Mouse (Mus musculus) gastrocnemius, postnatal 36 days (tissue): Measurements from ENCODE around the gene Tubg1. TPM values are rescaled to one million over a fixed set of nuclear protein-coding genes. Genes with fewer than 3 reads are reported as not detected.

Experiments used
- DNase-seq, 2 experiments: peaks; one replicate each; pipeline ENCODE4 v3.0.0; 2022
- intact Hi-C: fragments of 180-260 bp; cut with DNase I; formaldehyde crosslinking; loops from one replicate; pipeline ENCODE4 v1.15.1; 2025
- microRNA-seq, 2 experiments: library from miRNA; unstranded; fragments of <30 nt; microRNA quantifications; one replicate each; pipeline ENCODE4 v1.2.0; 2021
- total RNA-seq, 2 experiments: library from RNA; stranded (reverse); gene quantifications; 2 replicates each; pipeline ENCODE4 v1.2.3; 2021

Tubg1 gene
- total RNA-seq, 2 experiments from 2014 or later = 23.9 TPM

GRCm38 (mm10) chr11:101174389-101174745 is 54.6 kb downstream of the Tubg1 start:
- DNase-seq = no peak
- intact Hi-C loops = loop anchor here (5.0 kb wide), 1 partner anchor 57 kb away; the partner anchor contains the start of genes Retreg3 and Tubg1

- intact Hi-C loops = loop anchor here (1.0 to 5.0 kb wide), 2 partner anchors 58 to 80 kb away; partner anchors contain the start of genes Psmc3ip, Retreg3 and Tubg1
- no peak for DNase-seq
Measured at GRCm38 (mm10) chr11:101174851-101175628, 55.3 kb downstream of the Tubg1 start, which contains the start of gene Ccr10. Ccr10 (minus strand) TSS chr11:101175443.

- intact Hi-C loops = loop anchor here (1.0 to 2.0 kb wide), 2 partner anchors 80 to 193 kb away; partner anchors contain the start of gene Psmc3ip
- no peak for DNase-seq
Measured at GRCm38 (mm10) chr11:101175636-101176116, 55.9 kb downstream of the Tubg1 start.

Small RNAs within 50 kb of the gene (microRNA-seq; reads per million reads assigned to microRNA genes)
- gene Gm27626 = 0 reads per million in 2 experiments

Other genes starting within 250 kb of the Tubg1 start
- gene Stat3, start 180.4 kb upstream of the Tubg1 start, total RNA-seq = 10 to 100 TPM; 38.8 to 42.9 TPM
- 100 to 1,000 TPM; 148 to 153 TPM for gene Cavin1, start 149.1 kb upstream of the Tubg1 start, total RNA-seq
- 10 to 100 TPM; 55.7 to 57.7 TPM for gene Atp6v0a1, start 110.5 kb upstream of the Tubg1 start, total RNA-seq
- gene Naglu, start 49.9 kb upstream of the Tubg1 start, total RNA-seq = 1 to 10 TPM; 3.2 to 3.5 TPM
- not detected for gene Hsd17b1, start 41.5 kb upstream of the Tubg1 start, total RNA-seq
- 1 to 10 TPM; 8.0 to 8.9 TPM for gene Coasy, start 37.4 kb upstream of the Tubg1 start, total RNA-seq
- gene Mlx, start 32.7 kb upstream of the Tubg1 start, total RNA-seq = 10 to 100 TPM in 1 of 2 experiments, 1 to 10 TPM in 1; 8.8 to 12.4 TPM
- 1 to 10 TPM; 1.6 to 2.1 TPM for gene Psmc3ip, start 24.5 kb upstream of the Tubg1 start, total RNA-seq
- 10 to 100 TPM; 29.6 to 29.7 TPM for gene Retreg3, start within 50 bp of the Tubg1 start, total RNA-seq
- 1 to 10 TPM; 2.3 to 2.6 TPM for gene Tubg2, start 36.0 kb downstream of the Tubg1 start, total RNA-seq
- 1 to 10 TPM; 1.1 to 2.1 TPM for gene Cntnap1, start 50.6 kb downstream of the Tubg1 start, total RNA-seq
- gene Plekhh3, start 51.4 kb downstream of the Tubg1 start, total RNA-seq = 10 to 100 TPM; 22.4 to 27.6 TPM
- gene Ccr10, start 55.5 kb downstream of the Tubg1 start, total RNA-seq = not detected
- gene Ezh1, start 106.5 kb downstream of the Tubg1 start, total RNA-seq = 10 to 100 TPM; 20.5 to 23.8 TPM
- gene Ramp2, start 126.1 kb downstream of the Tubg1 start, total RNA-seq = 10 to 100 TPM; 35.3 to 38.3 TPM
- gene Vps25, start 133.8 kb downstream of the Tubg1 start, total RNA-seq = 10 to 100 TPM; 36.2 to 39.4 TPM
- gene Wnk4, start 140.6 kb downstream of the Tubg1 start, total RNA-seq = under 1 TPM; 0.10 to 0.15 TPM
- gene Cntd1, start 159.1 kb downstream of the Tubg1 start, total RNA-seq = under 1 TPM; 0.10 to 0.15 TPM
- gene Coa3, start 159.2 kb downstream of the Tubg1 start, total RNA-seq = 10 to 100 TPM; 64.3 to 71.4 TPM
- gene Becn1, start 182.3 kb downstream of the Tubg1 start, total RNA-seq = 10 to 100 TPM; 73.9 to 78.0 TPM
- 10 to 100 TPM; 54.1 to 57.8 TPM for gene Psme3, start 196.3 kb downstream of the Tubg1 start, total RNA-seq
- gene Aoc2, start 205.1 kb downstream of the Tubg1 start, total RNA-seq = 1 to 10 TPM in 1 of 2 experiments, under 1 TPM in 1; 0.92 to 1.2 TPM
- gene Aoc3, start 210.7 kb downstream of the Tubg1 start, total RNA-seq = 1 to 10 TPM; 4.7 to 7.1 TPM
- gene G6pc, start 247.6 kb downstream of the Tubg1 start, total RNA-seq = not detected